Mouse (Mus musculus) bone marrow, adult 2 months (tissue): ENCODE measurements around the gene Tecr.

Experiments
- CTCF ChIP-seq: fragments of 200-500 bp; IDR thresholded peaks from 2 replicates; pipeline ENCODE4 v1.5.1; 2011; ENCODE audit warnings: low read length, control low read depth; ENCODE audit not compliant: control insufficient read depth, insufficient read depth
- POLR2A ChIP-seq: fragments of 200-500 bp; IDR thresholded peaks from 2 replicates; pipeline ENCODE4 v1.6.1; 2011; ENCODE audit warnings: low read depth, mild to moderate bottlenecking, control low read depth, low read length, borderline replicate concordance; ENCODE audit not compliant: control insufficient read depth

- no peak for TF ChIP-seq CTCF
- TF ChIP-seq POLR2A: no peak
Observed at GRCm38 (mm10) chr8:83617111-83617510, 9.3 kb upstream of the Tecr start.
